18 mouse cellular contexts compared by ENCODE assay signal in the genomic region with DNA sequence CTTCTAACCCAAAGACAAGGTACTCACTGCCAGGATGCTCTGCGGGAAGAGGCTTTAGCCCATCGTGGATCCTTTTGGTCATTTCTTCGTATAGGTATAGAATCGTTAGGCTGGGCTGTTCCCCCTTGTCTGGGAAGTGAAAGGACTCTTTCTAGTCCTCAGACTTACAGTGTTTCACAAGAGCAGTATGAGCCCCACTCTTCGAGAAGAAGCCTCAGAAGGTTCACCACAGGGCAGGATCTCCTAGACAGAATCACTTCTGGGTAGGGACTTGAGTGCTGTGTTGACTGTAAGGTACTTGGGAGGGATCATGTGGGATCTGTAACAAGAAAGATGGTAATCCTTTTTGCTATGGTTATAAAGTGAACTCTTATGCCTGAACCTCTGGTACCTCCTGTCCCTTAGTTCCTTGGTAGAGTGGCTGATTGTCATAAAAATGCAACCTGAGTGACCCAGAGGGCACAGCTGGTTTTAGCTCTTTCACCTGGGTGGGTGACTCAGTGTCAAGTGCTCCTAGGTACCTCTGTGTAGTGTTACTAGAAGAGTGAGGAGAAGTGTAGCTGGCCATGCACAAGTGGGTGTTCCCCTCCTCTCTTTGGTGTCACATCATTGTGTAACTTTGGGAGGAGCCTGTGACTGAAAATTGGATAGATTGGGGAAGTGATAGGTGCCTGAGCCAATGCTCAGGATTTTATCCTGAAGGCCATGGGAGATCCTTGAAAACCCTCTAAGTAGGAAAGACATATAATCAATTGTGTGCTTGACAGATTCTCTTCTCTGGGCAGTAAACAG.
"Had no signal": no experiment of that assay in that cellular context is flagged by ENCODE, and none has a peak within 500 bp of the region (broad histone marks: within the 10 kb centered on the region; RNA-seq: fewer than 3 reads in every experiment).

No protein-coding gene starts in this region.

- H3K9me3 ChIP-seq: limb, embryonic 10.5 days; limb, embryonic 13.5 days; liver, embryonic 13.5 days; megakaryocyte, embryonic 14.5 days; midbrain, embryonic 12.5 days; midbrain, embryonic 15.5 days had no signal

- H3K9ac ChIP-seq: limb, embryonic 13.5 days; liver, embryonic 13.5 days; lung, embryonic 14.5 days; midbrain, embryonic 12.5 days; midbrain, embryonic 15.5 days had no signal

- H3K4me1 ChIP-seq: liver, embryonic 13.5 days had no signal

- ATAC-seq: intestine, postnatal 0 days; lung, postnatal 0 days; midbrain, embryonic 15.5 days had no signal

- H3K27ac ChIP-seq: kidney, postnatal 0 days; limb, embryonic 10.5 days; limb, embryonic 13.5 days; liver, embryonic 13.5 days; midbrain, embryonic 12.5 days; midbrain, embryonic 15.5 days had no signal

- DNase-seq: kidney, adult 2 months; kidney, postnatal 4 days; liver; liver, embryonic 13.5 days; lung, embryonic 14.5 days; lung, postnatal 4 days; right cerebral cortex, postnatal 25 days; spleen, adult 18-20 months; thymus, adult 18-20 months; thymus, postnatal 36 days had no signal

- H3K4me3 ChIP-seq: limb, embryonic 10.5 days; limb, embryonic 13.5 days; liver, embryonic 13.5 days; megakaryocyte, embryonic 14.5 days; midbrain, embryonic 12.5 days; midbrain, embryonic 15.5 days had no signal

- H3K36me3 ChIP-seq: limb, embryonic 10.5 days; limb, embryonic 13.5 days; liver, embryonic 13.5 days; midbrain, embryonic 12.5 days; midbrain, embryonic 15.5 days had no signal

- H3K27me3 ChIP-seq: limb, embryonic 13.5 days; liver, embryonic 13.5 days; megakaryocyte, embryonic 14.5 days; midbrain, embryonic 12.5 days; midbrain, embryonic 15.5 days had no signal

- H3K4me2 ChIP-seq: limb, embryonic 13.5 days; liver, embryonic 13.5 days; lung, embryonic 14.5 days; midbrain, embryonic 12.5 days; midbrain, embryonic 15.5 days had no signal
